Mouse (Mus musculus) fibroblast of lung, adult 2 months (primary cell): ENCODE results near the gene Dhrs3.

Source experiments
- DNase-seq: peaks from one replicate; pipeline ENCODE4 v3.0.0-alpha.2; 2011; ENCODE audit warnings: low read depth

The Dhrs3 gene

GRCm38 (mm10) chr4:144898036-144898649, 5.5 kb downstream of the Dhrs3 start:
- DNase-seq = no peak

- no peak for DNase-seq
Observed at GRCm38 (mm10) chr4:144898737-144899136, 6.1 kb downstream of the Dhrs3 start.

GRCm38 (mm10) chr4:144901561-144902111, 9.0 kb downstream of the Dhrs3 start:
- no peak for DNase-seq

- DNase-seq = no peak
Observed at GRCm38 (mm10) chr4:144903088-144903487, 10.5 kb downstream of the Dhrs3 start.

- DNase-seq = no peak
Observed at GRCm38 (mm10) chr4:144903932-144904331, 11.3 kb downstream of the Dhrs3 start.

- no peak for DNase-seq
Observed at GRCm38 (mm10) chr4:144905128-144905527, 12.5 kb downstream of the Dhrs3 start.

GRCm38 (mm10) chr4:144906001-144906889, 13.6 kb downstream of the Dhrs3 start:
- no peak for DNase-seq

GRCm38 (mm10) chr4:144906978-144907703, 14.5 kb downstream of the Dhrs3 start:
- DNase-seq = no peak

- DNase-seq = peak; percentile 83
Observed at GRCm38 (mm10) chr4:144908825-144909224, 16.2 kb downstream of the Dhrs3 start.

- DNase-seq = no peak
Observed at GRCm38 (mm10) chr4:144910281-144910680, 17.7 kb downstream of the Dhrs3 start.

- DNase-seq = no peak
Observed at GRCm38 (mm10) chr4:144913298-144914152, 20.9 kb downstream of the Dhrs3 start.

GRCm38 (mm10) chr4:144916520-144916919, 23.9 kb downstream of the Dhrs3 start:
- DNase-seq = no peak

- no peak for DNase-seq
Observed at GRCm38 (mm10) chr4:144917101-144917500, 24.5 kb downstream of the Dhrs3 start.

GRCm38 (mm10) chr4:144918501-144918900, 25.9 kb downstream of the Dhrs3 start:
- no peak for DNase-seq

- DNase-seq = no peak
Observed at GRCm38 (mm10) chr4:144928693-144929436, 36.2 kb downstream of the Dhrs3 start.

- peak; percentile 99 for DNase-seq
Observed at GRCm38 (mm10) chr4:144929811-144930221, 37.2 kb downstream of the Dhrs3 start.

- DNase-seq = peak; percentile 97
Observed at GRCm38 (mm10) chr4:144930366-144930765, 37.7 kb downstream of the Dhrs3 start.

GRCm38 (mm10) chr4:144931167-144931566, 38.5 kb downstream of the Dhrs3 start:
- DNase-seq = no peak

- peak; percentile 48 for DNase-seq
Observed at GRCm38 (mm10) chr4:144934501-144934900, 41.9 kb downstream of the Dhrs3 start.

- no peak for DNase-seq
Observed at GRCm38 (mm10) chr4:144936563-144937154, 44.0 kb downstream of the Dhrs3 start.
